Mouse (Mus musculus): ENCODE measurements at regions not wholly inside any gene's neighbourhood (a gene's known extent, or its start where the extent isn't known, plus 50 kb on each side); places are given as distances from the start of the nearest gene placed in this dataset.
A peak's percentile ranks its signal among the peaks of the same experiment; 100 is the strongest.

- 80% methylated on average over 5 of the region's 5 CpGs for WGBS
- H3K9me3 ChIP-seq (ENCODE audit: control insufficient read depth, low read length) = no peaks in the 10 kb centered on the region
- no peaks in the 10 kb centered on the region for H3K36me3 ChIP-seq (ENCODE audit: control insufficient read depth, insufficient read depth, low read length)
- H3K4me3 ChIP-seq (ENCODE audit: low read depth, low read length) = no peak overlapping the region
- ATAC-seq (ENCODE audit: low FRiP score) (peak; percentile 73; the same call in 1 of the 2 replicates), DNase-seq (ENCODE audit: low spot score) (peak; percentile 5)
- H3K4me1 ChIP-seq (replicated peaks; ENCODE audit: control insufficient read depth, insufficient read depth, low read length) = no peaks in the 10 kb centered on the region
- H3K4me2 ChIP-seq (replicated peaks; ENCODE audit: low read depth, low read length) = no peak overlapping the region
- no peak overlapping the region for H3K27ac ChIP-seq (ENCODE audit: low read depth, low read length)
- H3K9ac ChIP-seq (ENCODE audit: low read depth, low read length) = no peak overlapping the region
- H3K27me3 ChIP-seq (ENCODE audit: control insufficient read depth, insufficient read depth, low read length) = no peaks in the 10 kb centered on the region
Observed at GRCm38 (mm10) chr1:66099562-66100444, 75.3 kb upstream of the Map2 start.

- ATAC-seq (ENCODE audit: low FRiP score) = no peak
- no peak for DNase-seq (ENCODE audit: low spot score)
- WGBS = 38% methylated on average over 2 of the region's 2 CpGs
- no peaks in the 10 kb centered on the region for H3K4me1 ChIP-seq (replicated peaks; ENCODE audit: control insufficient read depth, insufficient read depth, low read length)
- H3K36me3 ChIP-seq (ENCODE audit: control insufficient read depth, insufficient read depth, low read length) = no peaks in the 10 kb centered on the region
- no peak overlapping the region for H3K4me2 ChIP-seq (replicated peaks; ENCODE audit: low read depth, low read length)
- no peaks in the 10 kb centered on the region for H3K27me3 ChIP-seq (ENCODE audit: control insufficient read depth, insufficient read depth, low read length)
- H3K4me3 ChIP-seq (ENCODE audit: low read depth, low read length) = no peak overlapping the region
- H3K9ac ChIP-seq (ENCODE audit: low read depth, low read length) = no peak overlapping the region
- H3K27ac ChIP-seq (ENCODE audit: low read depth, low read length) = no peak overlapping the region
- no peaks in the 10 kb centered on the region for H3K9me3 ChIP-seq (ENCODE audit: control insufficient read depth, low read length)
Observed at GRCm38 (mm10) chr1:66101419-66101818, 73.7 kb upstream of the Map2 start.

- Histone ChIP-seq H3K4me3 (ENCODE audit: low read depth, low read length) (no peak overlapping the region), H3K4me1 (replicated peaks; ENCODE audit: control insufficient read depth, insufficient read depth, low read length) (no peaks in the 10 kb centered on the region), H3K9me3 (ENCODE audit: control insufficient read depth, low read length) (no peaks in the 10 kb centered on the region), H3K4me2 (replicated peaks; ENCODE audit: low read depth, low read length) (no peak overlapping the region), H3K36me3 (ENCODE audit: control insufficient read depth, insufficient read depth, low read length) (no peaks in the 10 kb centered on the region), H3K27me3 (ENCODE audit: control insufficient read depth, insufficient read depth, low read length) (no peaks in the 10 kb centered on the region), H3K9ac (ENCODE audit: low read depth, low read length) (no peak overlapping the region), H3K27ac (ENCODE audit: low read depth, low read length) (no peak overlapping the region)
- 45% methylated on average over 1 of the region's 1 CpGs for WGBS
- ATAC-seq (ENCODE audit: low FRiP score) (peak; percentile 41; the same call in 1 of the 2 replicates), DNase-seq (ENCODE audit: low spot score) (peak; percentile 19)
Observed at GRCm38 (mm10) chr1:66104493-66104892, 70.6 kb upstream of the Map2 start.

GRCm38 (mm10) chr1:66105206-66105605 lies 69.9 kb upstream of the Map2 start:
- Histone ChIP-seq H3K4me3 (ENCODE audit: low read depth, low read length) (no peak overlapping the region), H3K36me3 (ENCODE audit: control insufficient read depth, insufficient read depth, low read length) (no peaks in the 10 kb centered on the region), H3K9me3 (ENCODE audit: control insufficient read depth, low read length) (no peaks in the 10 kb centered on the region), H3K4me1 (replicated peaks; ENCODE audit: control insufficient read depth, insufficient read depth, low read length) (no peaks in the 10 kb centered on the region), H3K4me2 (replicated peaks; ENCODE audit: low read depth, low read length) (no peak overlapping the region), H3K27me3 (ENCODE audit: control insufficient read depth, insufficient read depth, low read length) (no peaks in the 10 kb centered on the region), H3K27ac (ENCODE audit: low read depth, low read length) (no peak overlapping the region), H3K9ac (ENCODE audit: low read depth, low read length) (no peak overlapping the region)
- no peak for DNase-seq (ENCODE audit: low spot score)
- ATAC-seq (ENCODE audit: low FRiP score) = no peak
- WGBS = 81% methylated on average over 4 of the region's 5 CpGs

GRCm38 (mm10) chr1:66108051-66108450 lies 67.0 kb upstream of the Map2 start:
- WGBS = 87% methylated on average over 3 of the region's 3 CpGs
- Histone ChIP-seq H3K36me3 (ENCODE audit: control insufficient read depth, insufficient read depth, low read length) (no peaks in the 10 kb centered on the region), H3K27me3 (ENCODE audit: control insufficient read depth, insufficient read depth, low read length) (no peaks in the 10 kb centered on the region), H3K27ac (ENCODE audit: low read depth, low read length) (no peak overlapping the region), H3K9me3 (ENCODE audit: control insufficient read depth, low read length) (no peaks in the 10 kb centered on the region), H3K4me1 (replicated peaks; ENCODE audit: control insufficient read depth, insufficient read depth, low read length) (no peaks in the 10 kb centered on the region), H3K4me2 (replicated peaks; ENCODE audit: low read depth, low read length) (no peak overlapping the region), H3K4me3 (ENCODE audit: low read depth, low read length) (no peak overlapping the region), H3K9ac (ENCODE audit: low read depth, low read length) (no peak overlapping the region)
- no peak for ATAC-seq (ENCODE audit: low FRiP score)
- DNase-seq (ENCODE audit: low spot score) = no peak

- H3K4me1 ChIP-seq (replicated peaks; ENCODE audit: control insufficient read depth, insufficient read depth, low read length) = no peaks in the 10 kb centered on the region
- H3K27ac ChIP-seq (ENCODE audit: low read depth, low read length) = no peak overlapping the region
- H3K9me3 ChIP-seq (ENCODE audit: control insufficient read depth, low read length) = no peaks in the 10 kb centered on the region
- H3K9ac ChIP-seq (ENCODE audit: low read depth, low read length) = no peak overlapping the region
- no peaks in the 10 kb centered on the region for H3K27me3 ChIP-seq (ENCODE audit: control insufficient read depth, insufficient read depth, low read length)
- no peak overlapping the region for H3K4me3 ChIP-seq (ENCODE audit: low read depth, low read length)
- no peak for DNase-seq (ENCODE audit: low spot score)
- no peaks in the 10 kb centered on the region for H3K36me3 ChIP-seq (ENCODE audit: control insufficient read depth, insufficient read depth, low read length)
- H3K4me2 ChIP-seq (replicated peaks; ENCODE audit: low read depth, low read length) = no peak overlapping the region
- 80% methylated on average over 1 of the region's 1 CpGs for WGBS
- no peak for ATAC-seq (ENCODE audit: low FRiP score)
Observed at GRCm38 (mm10) chr1:66113916-66114315, 61.2 kb upstream of the Map2 start.

- ATAC-seq (ENCODE audit: low FRiP score) (no peak), DNase-seq (ENCODE audit: low spot score) (peak; percentile 3)
- Histone ChIP-seq H3K9me3 (ENCODE audit: control insufficient read depth, low read length) (no peaks in the 10 kb centered on the region), H3K4me2 (replicated peaks; ENCODE audit: low read depth, low read length) (no peak overlapping the region), H3K4me3 (ENCODE audit: low read depth, low read length) (no peak overlapping the region), H3K4me1 (replicated peaks; ENCODE audit: control insufficient read depth, insufficient read depth, low read length) (no peaks in the 10 kb centered on the region), H3K9ac (ENCODE audit: low read depth, low read length) (no peak overlapping the region), H3K36me3 (ENCODE audit: control insufficient read depth, insufficient read depth, low read length) (no peaks in the 10 kb centered on the region), H3K27ac (ENCODE audit: low read depth, low read length) (no peak overlapping the region), H3K27me3 (ENCODE audit: control insufficient read depth, insufficient read depth, low read length) (no peaks in the 10 kb centered on the region)
- WGBS = 54% methylated on average over 3 of the region's 3 CpGs
Observed at GRCm38 (mm10) chr1:66115330-66115729, 59.7 kb upstream of the Map2 start.
